Mouse (Mus musculus) olfactory bulb, adult 2 months (tissue): Measurements from ENCODE around the gene Ncan.

Experiments used
- CTCF ChIP-seq: fragments of 200-500 bp; IDR thresholded peaks from 2 replicates; pipeline ENCODE4 v1.5.1; 2012; ENCODE audit warnings: low read depth, mild to moderate bottlenecking, low read length, moderate library complexity; ENCODE audit not compliant: insufficient read depth
- POLR2A ChIP-seq: fragments of 200-500 bp; IDR thresholded peaks from 2 replicates; pipeline ENCODE4 v1.6.1; 2012; ENCODE audit warnings: mild to moderate bottlenecking, low read depth, low read length, moderate library complexity; ENCODE audit not compliant: insufficient read depth

DNA sequence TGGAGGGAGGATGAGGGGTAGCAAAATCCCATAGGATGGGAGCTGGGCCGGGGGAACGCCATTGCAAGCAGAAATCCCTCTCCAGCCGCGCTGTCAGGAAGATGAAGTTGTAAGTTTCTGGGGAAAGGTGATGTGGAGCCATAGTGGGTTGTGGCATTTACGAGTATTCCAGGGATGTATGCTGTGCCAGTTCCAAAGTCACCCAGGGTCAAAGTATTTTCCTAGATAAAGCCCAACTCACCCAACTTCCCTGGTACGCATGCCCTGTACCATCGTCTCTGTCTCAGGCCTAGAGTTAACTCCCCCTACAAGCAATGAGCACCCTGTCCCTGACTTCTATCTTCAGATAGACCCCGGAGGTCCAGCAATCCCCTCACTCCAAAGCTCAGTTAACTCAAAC lies 47.6 kb downstream of the Ncan start:
- TF ChIP-seq POLR2A (no peak), CTCF (no peak)
